Mouse (Mus musculus) R1 (cell line): ENCODE measurements at regions not wholly inside any gene's neighbourhood (a gene's known extent, or its start where the extent isn't known, plus 50 kb on each side); places are given as distances from the start of the nearest gene placed in this dataset.

Experiments used
- DNase-seq: peaks from one replicate; pipeline ENCODE4 v3.0.0-alpha.2; 2018; ENCODE audit warnings: low read depth, low spot score

GRCm38 (mm10) chr9:25655767-25656513 is 174.6 kb downstream of the Eepd1 start:
- DNase-seq = peak; percentile 41

DNA sequence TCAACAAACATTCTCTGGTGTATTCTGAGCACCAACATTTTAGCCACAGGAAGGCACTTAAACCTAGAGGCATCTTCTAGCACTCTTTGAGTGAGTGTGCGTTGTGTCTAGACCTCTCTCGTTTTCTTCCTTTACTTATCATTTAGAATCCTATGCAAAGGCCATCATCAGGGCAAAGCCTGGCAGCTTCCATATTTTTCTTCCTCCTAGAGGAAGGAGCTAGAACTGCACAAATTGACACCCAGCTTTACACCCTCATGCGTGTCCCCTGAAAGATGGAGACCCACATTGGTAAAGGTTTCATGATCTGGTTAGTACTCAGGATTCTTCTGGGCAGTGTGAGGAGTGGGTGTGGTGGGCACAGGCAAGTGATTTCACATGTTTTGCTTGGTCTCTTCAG is 175.2 kb downstream of the Eepd1 start:
- peak; percentile 3 for DNase-seq

- no peak for DNase-seq
Measured at GRCm38 (mm10) chr9:25683635-25684333, 202.4 kb downstream of the Eepd1 start.

- DNase-seq = peak; percentile 31
Measured at GRCm38 (mm10) chr9:25693632-25694031, 212.3 kb downstream of the Eepd1 start.

DNA sequence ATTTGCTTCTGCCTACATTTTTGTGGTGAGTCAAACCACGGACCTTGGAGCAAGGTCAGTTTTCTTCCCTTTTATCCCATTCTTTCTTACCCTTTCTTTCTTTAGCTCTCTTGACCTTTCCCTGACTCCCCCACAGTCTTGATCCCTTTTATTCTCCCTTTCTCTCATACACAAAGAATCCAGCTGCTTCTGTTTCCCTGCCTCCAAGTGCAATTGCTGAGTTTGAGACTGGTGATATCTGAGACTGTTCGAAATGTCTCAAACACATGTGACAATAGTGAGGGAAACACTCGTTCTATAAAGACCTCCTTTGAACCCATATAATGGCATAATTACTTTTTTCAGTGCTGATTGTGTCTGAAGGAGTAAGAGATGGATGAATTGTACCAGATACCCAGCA is 213.7 kb downstream of the Eepd1 start:
- peak; percentile 6 for DNase-seq

DNA sequence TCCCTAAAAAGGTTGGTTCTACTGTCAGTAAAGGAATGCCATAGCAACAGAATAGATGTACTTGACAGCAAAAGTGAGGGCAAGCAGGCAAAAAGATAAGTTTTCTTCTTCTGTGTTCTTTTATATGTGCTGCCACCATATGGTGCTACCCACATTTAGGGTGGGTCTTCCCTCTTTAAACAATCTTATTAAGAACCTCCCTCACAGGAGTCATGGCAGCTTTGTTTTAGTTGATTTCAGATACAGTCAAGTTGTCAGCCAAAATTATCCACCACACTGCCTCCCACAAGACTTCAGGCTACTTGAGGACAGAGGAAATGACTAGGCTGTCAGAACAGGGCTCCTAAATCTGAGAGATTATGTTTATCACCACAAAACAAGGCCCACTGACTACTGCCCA is 232.3 kb downstream of the Eepd1 start:
- DNase-seq = no peak

- peak; percentile 44 for DNase-seq
Measured at GRCm38 (mm10) chr9:25744162-25744561, 262.8 kb downstream of the Eepd1 start.

GRCm38 (mm10) chr9:25751138-25751537 is 269.8 kb downstream of the Eepd1 start:
- peak; percentile 65 for DNase-seq

- no peak for DNase-seq
Measured at GRCm38 (mm10) chr9:25773899-25774298, 292.6 kb downstream of the Eepd1 start.

DNA sequence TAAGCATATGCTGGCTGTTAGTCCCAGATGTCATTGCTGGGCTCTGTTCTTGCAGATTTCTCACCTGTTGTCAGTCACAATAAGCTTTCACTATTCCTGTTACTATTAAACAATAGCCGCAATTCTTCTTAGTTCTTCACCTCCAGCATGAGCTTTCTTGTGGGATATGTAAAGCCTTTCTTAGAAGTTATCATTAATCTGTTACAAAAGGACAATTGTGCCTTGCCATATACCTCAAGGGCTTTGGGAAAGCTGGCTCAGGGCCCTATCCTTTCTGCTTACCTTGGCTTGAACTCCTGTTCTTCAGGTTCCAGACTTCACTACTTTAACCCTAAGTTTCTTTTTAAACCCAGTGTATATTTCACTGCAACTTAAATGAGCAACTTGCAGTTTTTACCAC is 301.3 kb downstream of the Eepd1 start:
- DNase-seq = no peak

GRCm38 (mm10) chr9:25795142-25795910 is 314.0 kb downstream of the Eepd1 start:
- DNase-seq = no peak

GRCm38 (mm10) chr9:25809562-25809961 is 328.2 kb downstream of the Eepd1 start:
- peak; percentile 61 for DNase-seq

DNA sequence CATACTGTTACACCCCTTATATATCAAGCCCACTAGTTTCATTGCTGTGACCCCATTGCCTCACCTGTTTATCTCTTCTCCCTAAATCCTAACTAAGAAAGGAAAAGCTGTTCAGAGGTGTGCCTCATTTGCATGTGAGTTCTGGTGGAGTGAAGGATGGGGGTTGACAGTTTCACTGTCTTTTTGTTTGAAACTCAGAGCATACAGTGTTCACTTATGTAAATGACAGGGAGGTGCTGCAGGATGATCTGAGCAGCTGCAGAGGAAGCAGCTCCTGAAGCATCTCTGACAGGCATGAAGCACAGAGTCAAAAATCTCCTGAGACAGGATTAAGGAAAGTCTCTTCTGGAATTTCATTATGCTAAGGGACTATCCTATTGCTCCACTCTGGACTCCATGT is 351.9 kb downstream of the Eepd1 start:
- peak; percentile 77 for DNase-seq

DNA sequence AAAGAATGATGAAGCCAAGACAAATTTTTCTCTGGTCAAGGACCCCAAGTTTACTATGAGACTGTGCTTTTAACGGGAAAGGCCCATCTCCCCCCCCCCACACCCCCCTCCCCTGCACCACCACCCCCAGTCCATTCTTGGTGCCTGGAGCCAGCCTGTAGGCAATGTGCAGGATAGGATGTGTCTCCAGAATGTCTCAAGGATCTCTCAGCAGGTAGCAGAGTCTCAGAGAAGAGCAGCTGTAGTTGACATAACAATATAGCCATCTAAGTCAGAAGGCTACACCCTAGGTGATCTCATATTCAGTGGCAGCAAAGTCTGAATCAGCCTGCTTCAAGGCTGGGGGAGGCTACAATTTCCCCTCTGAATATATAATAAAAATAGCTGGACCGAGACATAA is 368.6 kb downstream of the Eepd1 start:
- peak; percentile 78 for DNase-seq

- peak; percentile 87 for DNase-seq
Measured at GRCm38 (mm10) chr9:25850608-25851007, 369.3 kb downstream of the Eepd1 start.

DNA sequence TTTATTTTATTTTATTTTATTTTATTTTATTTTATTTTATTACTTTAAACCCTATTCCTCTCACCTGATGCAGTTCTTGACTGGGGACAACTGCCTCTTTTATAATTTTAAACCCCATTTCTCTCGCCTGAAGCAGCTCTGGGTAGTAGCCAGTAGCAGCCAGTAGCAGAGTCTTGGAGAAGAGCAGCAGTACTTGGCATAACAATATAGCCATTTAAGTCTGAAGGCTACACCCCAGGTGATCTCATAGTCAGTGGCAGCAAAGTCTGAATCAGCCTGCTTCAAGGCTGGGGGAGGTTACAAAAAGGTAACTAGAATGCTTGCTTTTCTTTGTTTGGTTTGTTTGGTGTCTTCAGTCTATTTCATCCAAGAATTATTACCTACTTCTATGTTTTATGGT is 373.2 kb downstream of the Eepd1 start:
- DNase-seq = peak; percentile 93

GRCm38 (mm10) chr9:25870260-25870659 is 388.9 kb downstream of the Eepd1 start:
- DNase-seq = no peak

DNA sequence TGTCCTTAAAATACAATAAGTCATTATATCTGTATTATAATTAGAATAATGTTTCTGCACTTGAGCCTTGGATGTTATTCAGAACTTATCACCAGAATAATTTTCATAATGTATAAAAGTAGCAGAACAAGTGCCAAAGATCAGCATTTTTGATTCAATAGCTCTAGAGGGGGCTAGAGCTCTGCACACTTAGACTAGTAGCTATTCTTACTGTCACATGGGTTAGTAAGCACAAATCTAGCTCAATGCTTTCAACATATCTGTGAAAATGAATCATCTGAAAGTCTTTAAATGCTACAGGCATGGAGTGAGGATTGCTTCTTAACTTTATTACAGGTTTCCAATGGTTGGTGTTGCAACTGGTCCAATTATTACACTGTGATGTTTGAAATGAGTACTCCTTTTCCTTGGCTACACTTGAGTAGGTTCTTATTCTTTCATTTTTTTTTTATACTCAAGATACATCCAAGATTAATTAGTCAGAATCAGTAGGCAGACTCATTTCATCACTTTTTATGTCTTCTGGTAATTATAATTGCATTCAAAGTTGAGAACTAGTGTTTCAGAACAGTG is 415.1 kb downstream of the Eepd1 start:
- no peak for DNase-seq
